Mouse (Mus musculus): ENCODE measurements at regions not wholly inside any gene's neighbourhood (a gene's known extent, or its start where the extent isn't known, plus 50 kb on each side); places are given as distances from the start of the nearest gene placed in this dataset.
A peak's percentile ranks its signal among the peaks of the same experiment; 100 is the strongest.
"Not testable (repeated sequence)": the region's sequence is repeated elsewhere in the genome, so short reads cannot be mapped to it uniquely, and the experiment has no call there.

DNA sequence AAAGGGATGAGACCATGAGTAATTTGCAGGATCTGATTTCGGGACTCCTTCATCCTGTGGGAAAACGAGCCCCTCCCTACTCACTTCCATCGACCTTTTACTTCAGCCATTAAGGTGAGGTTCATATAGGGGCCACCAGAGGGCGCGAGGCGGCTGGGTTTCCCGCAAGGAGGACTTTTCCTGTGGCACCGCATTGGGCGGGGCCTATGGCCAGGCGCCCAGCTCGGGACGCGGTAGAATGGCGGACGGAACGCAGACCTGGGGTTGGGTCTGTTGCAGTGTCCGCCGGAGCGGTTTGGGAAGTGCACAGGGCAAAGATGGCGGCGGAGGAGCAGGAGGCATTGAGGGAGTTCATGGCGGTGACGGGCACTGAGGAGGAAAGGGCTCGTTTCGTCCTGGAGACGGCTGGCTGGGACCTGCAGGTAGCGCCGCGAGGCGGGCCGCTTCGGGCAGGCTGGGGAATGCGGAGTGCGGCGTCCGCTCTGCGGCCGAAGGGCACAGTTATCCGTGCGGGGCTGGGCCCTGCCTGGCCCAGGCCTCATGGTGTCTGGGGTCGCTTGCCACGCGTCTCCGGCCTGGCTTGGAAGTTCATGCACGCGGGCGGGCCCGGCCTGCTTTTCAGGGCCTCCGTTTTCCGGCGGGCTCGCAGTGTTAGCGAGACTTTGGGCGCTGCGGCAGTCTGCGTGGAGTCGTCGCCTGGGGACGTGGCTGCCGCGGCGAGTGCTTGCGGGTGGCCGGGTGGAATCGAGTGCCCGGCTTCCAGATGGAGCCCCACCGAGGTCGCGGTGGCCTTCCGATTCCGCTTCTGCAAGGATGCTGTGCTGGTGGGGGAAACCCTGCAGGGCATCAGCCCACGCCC lies 219.1 kb downstream of the Gm31371 start:
- DNase-seq, result peak; percentile 100

GRCm38 (mm10) chr8:20123545-20123944 lies 220.4 kb downstream of the Gm31371 start:
- not testable (repeated sequence) for DNase-seq

DNA sequence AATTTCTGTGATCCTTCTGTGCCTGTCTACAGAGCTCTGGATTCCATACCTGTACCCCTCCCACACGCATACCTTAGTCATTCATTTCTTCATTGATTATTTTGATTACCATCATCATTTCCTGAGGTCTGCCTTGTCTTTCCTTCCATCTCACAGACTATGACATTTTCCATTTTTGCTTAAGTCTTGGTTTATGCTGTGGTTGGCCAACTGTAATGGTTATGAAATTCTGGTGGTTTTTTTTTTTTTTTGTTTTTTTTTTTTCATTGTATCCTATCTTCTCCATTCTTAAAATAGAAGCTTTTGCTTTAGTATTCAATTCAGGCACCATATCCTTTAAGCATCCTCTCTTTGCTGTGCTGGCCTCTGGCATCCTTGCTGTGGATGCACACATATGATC lies 227.4 kb downstream of the Gm15319 start:
- DNase-seq, result not testable (repeated sequence)

DNA sequence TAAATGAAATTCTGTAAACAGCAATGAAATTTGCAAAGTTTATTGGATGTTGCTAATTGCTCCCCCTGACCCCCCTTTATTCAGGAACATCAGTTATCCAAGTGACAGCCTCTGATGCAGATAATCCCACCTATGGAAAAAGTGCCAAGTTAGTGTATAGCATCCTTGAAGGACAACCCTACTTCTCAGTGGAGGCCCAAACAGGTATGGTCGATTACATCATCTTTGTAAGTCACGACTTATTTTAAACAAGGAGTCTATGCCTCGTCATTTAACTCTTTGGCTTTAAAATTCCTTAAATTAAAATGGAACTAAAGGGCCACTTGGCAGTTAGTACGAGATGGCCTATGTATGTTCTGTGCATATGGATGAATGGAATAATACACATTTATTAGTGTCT lies 217.6 kb downstream of the Gm15319 start:
- DNase-seq, result not testable (repeated sequence)

GRCm38 (mm10) chr8:20151317-20152047 lies 211.5 kb downstream of the Gm15319 start:
- not testable (repeated sequence) for DNase-seq

DNA sequence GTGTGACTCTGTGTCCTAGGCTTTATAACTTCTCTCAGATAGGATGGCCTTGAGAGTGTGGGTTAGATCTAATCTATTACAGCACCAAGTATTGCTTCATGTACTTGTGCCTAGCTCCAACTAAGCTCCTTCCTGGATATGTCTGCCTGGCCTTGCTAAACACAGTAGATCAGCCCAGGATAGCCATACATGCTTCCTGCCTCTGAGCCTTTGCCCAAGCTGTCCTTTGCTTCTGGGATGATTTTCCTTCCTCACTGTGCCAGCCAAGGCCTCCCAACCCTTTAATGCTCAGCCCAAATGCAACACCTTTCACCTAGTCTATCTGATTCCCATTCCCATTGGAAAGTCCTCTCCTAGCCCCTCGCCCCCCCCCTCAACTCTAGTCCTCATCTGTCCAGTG lies 208.9 kb downstream of the Gm15319 start:
- DNase-seq, result not testable (repeated sequence)

Data from cerebellum, postnatal 36 days (tissue).